Mouse (Mus musculus) midbrain, embryonic 14.5 days (tissue): ENCODE results near the gene Gm3435. TPM values are rescaled to one million over a fixed set of nuclear protein-coding genes. Genes with fewer than 3 reads are reported as not detected.
A peak's percentile ranks its signal among the peaks of the same experiment; 100 is the strongest.

Experiments
- ATAC-seq: fragments of 200-750 bp; cut with Nextera tagmentation; 2 replicates; pipeline ENCODE4 v1.8.0; 2017; ENCODE audit warnings: moderate number of reproducible peaks, moderate library complexity; ENCODE audit not compliant: low FRiP score, low TSS enrichment
- DNase-seq: peaks from one replicate; pipeline ENCODE4 v3.0.0-alpha.2; 2015
- H3K27ac ChIP-seq: fragments of 300-500 bp; sonication (generic); replicated peaks from 2 replicates; pipeline ENCODE4 v1.5.1; 2014; ENCODE audit warnings: mild to moderate bottlenecking, low read depth, low read length, moderate library complexity
- H3K27me3 ChIP-seq: fragments of 300-500 bp; sonication (generic); 2 replicates; pipeline ENCODE4 v1.6.1; 2014; ENCODE audit warnings: low read length, control low read depth, mixed read lengths; ENCODE audit not compliant: control insufficient read depth, insufficient read depth
- H3K36me3 ChIP-seq: fragments of 300-500 bp; sonication (generic); 2 replicates; pipeline ENCODE4 v1.6.1; 2014; ENCODE audit warnings: low read length, control low read depth; ENCODE audit not compliant: control insufficient read depth, insufficient read depth
- H3K4me1 ChIP-seq: fragments of 300-500 bp; sonication (generic); 2 replicates; pipeline ENCODE4 v1.6.1; 2014; ENCODE audit warnings: mild to moderate bottlenecking, antibody characterized with exemption, low read length, control low read depth; ENCODE audit not compliant: control insufficient read depth, insufficient read depth
- H3K4me2 ChIP-seq: fragments of 300-500 bp; sonication (generic); 2 replicates; pipeline ENCODE4 v1.6.1; 2014; ENCODE audit warnings: mild to moderate bottlenecking, low read length, moderate library complexity
- H3K4me3 ChIP-seq: fragments of 300-500 bp; sonication (generic); replicated peaks from 2 replicates; pipeline ENCODE4 v1.5.1; 2014; ENCODE audit warnings: low read depth, low read length
- H3K9ac ChIP-seq: fragments of 300-500 bp; sonication (generic); replicated peaks from 2 replicates; pipeline ENCODE4 v1.6.1; 2014; ENCODE audit warnings: mild to moderate bottlenecking, low read length, moderate library complexity
- H3K9me3 ChIP-seq: fragments of 300-500 bp; sonication (generic); 2 replicates; pipeline ENCODE4 v1.6.1; 2016; ENCODE audit warnings: low read length, control low read depth, mixed read lengths; ENCODE audit not compliant: control insufficient read depth
- WGBS: fragments of 180-500 bp; shearing (Covaris S2); extraction: QIAGEN DNeasy Blood & Tissue Kit; methylation state at CpG from one replicate; pipeline ENCODE4 v1.1.7; 2014; 5-methylcytosine and 5-hydroxymethylcytosine counted together
- polyA plus RNA-seq: library from polyadenylated mRNA; unstranded; fragments of >200 nt; fragmentation: Nextera tagmentation; extraction: Ambion mirVana; gene quantifications from 2 replicates; pipeline ENCODE4 v1.2.1, GENCODE M21; 2014

Gene Gm3435
- polyA plus RNA-seq, 1 experiment from 2014 or later: 8.1 TPM

DNA sequence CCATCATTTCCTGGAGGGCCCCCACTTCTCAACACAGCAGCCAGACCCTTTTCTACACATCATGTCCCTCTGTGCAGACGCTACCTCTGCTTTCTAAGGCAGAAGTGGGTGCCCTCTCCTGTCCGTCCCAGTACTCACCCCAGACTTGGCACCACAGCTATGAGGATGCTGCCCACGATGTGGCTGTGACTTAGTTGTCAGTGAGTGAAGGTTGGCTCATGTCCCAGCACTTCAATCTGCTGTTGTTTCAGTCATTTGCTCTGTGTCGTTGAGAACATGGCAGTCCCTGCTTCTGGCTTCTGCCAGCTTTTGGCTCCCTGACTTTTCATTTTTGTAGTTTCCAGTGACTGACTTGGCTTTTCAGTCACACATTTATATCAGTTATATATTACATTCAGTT lies 45.9 kb downstream of the Gm3435 start:
- DNase-seq: no peak
- no peak overlapping the region for H3K27ac ChIP-seq
- no peak overlapping the region for H3K4me2 ChIP-seq
- no peaks in the 10 kb centered on the region for H3K27me3 ChIP-seq
- H3K36me3 ChIP-seq: peaks cover 48% of the 10 kb centered on the region
- no peak overlapping the region for H3K4me3 ChIP-seq
- no peaks in the 10 kb centered on the region for H3K4me1 ChIP-seq
- no peak overlapping the region for H3K9ac ChIP-seq
- no peaks in the 10 kb centered on the region for H3K9me3 ChIP-seq
- ATAC-seq: no peak
- 92% methylated on average over 4 of the region's 4 CpGs for WGBS

DNA sequence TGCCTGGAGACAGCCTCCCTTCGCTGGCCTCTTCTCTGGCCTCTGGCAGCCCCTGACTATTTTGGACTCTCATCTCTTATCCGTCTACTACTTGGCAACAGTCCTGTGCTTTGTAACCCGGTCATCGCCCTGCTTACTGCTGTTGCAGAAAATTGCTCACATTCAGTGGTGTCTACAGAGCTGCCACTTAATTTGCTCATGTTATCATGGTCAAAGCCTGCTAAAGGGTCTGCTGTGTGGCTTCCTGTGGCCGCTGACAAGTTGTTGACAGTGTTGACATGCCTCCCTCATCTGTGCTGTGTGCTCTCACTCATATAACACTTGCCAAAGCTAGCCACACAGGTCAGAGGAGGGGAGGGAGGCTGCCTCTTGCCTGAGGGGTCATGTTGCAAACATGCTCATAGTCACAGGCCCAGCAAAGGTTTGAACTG lies 48.2 kb downstream of the Gm3435 start:
- Histone ChIP-seq H3K9me3 (no peaks in the 10 kb centered on the region), H3K9ac (no peak overlapping the region), H3K27ac (no peak overlapping the region), H3K27me3 (no peaks in the 10 kb centered on the region), H3K36me3 (peaks cover 70% of the 10 kb centered on the region), H3K4me1 (no peaks in the 10 kb centered on the region), H3K4me3 (no peak overlapping the region), H3K4me2 (no peak overlapping the region)
- DNase-seq (no peak), ATAC-seq (no peak)
- WGBS: 92% methylated on average over 5 of the region's 5 CpGs

- H3K4me1 ChIP-seq: no peaks in the 10 kb centered on the region
- H3K36me3 ChIP-seq: peaks cover 80% of the 10 kb centered on the region
- no peak for DNase-seq
- no peak overlapping the region for H3K9ac ChIP-seq
- WGBS: 96% methylated on average over 14 of the region's 14 CpGs
- ATAC-seq: no peak
- no peak overlapping the region for H3K27ac ChIP-seq
- H3K4me3 ChIP-seq: no peak overlapping the region
- no peaks in the 10 kb centered on the region for H3K27me3 ChIP-seq
- no peaks in the 10 kb centered on the region for H3K9me3 ChIP-seq
- no peak overlapping the region for H3K4me2 ChIP-seq
These were observed 49.7 kb downstream of the Gm3435 start for GRCm38 (mm10) chr17:15059646-15060045.

DNA sequence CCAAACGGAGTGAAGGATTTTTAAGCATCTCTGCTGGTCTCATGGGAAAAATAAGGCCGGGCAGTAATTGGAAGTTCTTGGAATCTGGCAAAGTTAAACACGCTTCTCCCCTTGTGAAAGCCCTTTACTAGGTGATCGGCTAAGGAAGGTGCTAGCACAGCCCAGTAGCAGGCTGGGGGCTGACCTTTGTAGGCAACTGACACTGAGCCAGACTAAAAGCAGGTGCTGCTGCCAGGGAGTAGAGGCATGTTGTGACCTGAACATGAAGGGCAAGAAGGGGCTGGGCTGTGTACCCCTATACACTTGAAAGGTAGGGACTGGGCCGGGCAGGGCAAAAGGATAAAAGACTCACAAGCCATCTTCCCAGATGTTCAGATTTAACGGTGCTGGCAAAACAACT lies 50.4 kb downstream of the Gm3435 start:
- DNase-seq (no peak), ATAC-seq (no peak)
- H3K9me3 ChIP-seq: no peaks in the 10 kb centered on the region

GRCm38 (mm10) chr17:15065391-15066024 lies 55.5 kb downstream of the Gm3435 start:
- DNase-seq (peak; percentile 91), ATAC-seq (peak; percentile 79)
- Histone ChIP-seq H3K9me3 (no peaks in the 10 kb centered on the region), H3K27me3 (no peaks in the 10 kb centered on the region), H3K27ac (peak overlapping the region; percentile 71), H3K4me3 (0 out of 2 replicates have a peak overlapping the region, but pooled peaks have one; percentile 7), H3K4me2 (peak overlapping the region; percentile 51), H3K36me3 (peaks cover 35% of the 10 kb centered on the region), H3K9ac (peak overlapping the region; percentile 24; the same call in 1 of the 2 replicates), H3K4me1 (peaks cover 6% of the 10 kb centered on the region)
- 41% methylated on average over 13 of the region's 13 CpGs for WGBS

More for the DNA sequence above, 50.4 kb downstream of the Gm3435 start:
- H3K4me3 ChIP-seq: no peak overlapping the region
- H3K27ac ChIP-seq: no peak overlapping the region
- H3K27me3 ChIP-seq: no peaks in the 10 kb centered on the region
- 94% methylated on average over 6 of the region's 6 CpGs for WGBS
- H3K4me1 ChIP-seq: no peaks in the 10 kb centered on the region
- no peak overlapping the region for H3K9ac ChIP-seq
- H3K4me2 ChIP-seq: no peak overlapping the region
- H3K36me3 ChIP-seq: peaks cover 80% of the 10 kb centered on the region

- peak overlapping the region; percentile 71 for H3K27ac ChIP-seq
- 43% methylated on average over 6 of the region's 6 CpGs for WGBS
- H3K27me3 ChIP-seq: no peaks in the 10 kb centered on the region
- peak overlapping the region; percentile 51 for H3K4me2 ChIP-seq
- H3K36me3 ChIP-seq: peaks cover 30% of the 10 kb centered on the region
- peak overlapping the region; percentile 24; the same call in 1 of the 2 replicates for H3K9ac ChIP-seq
- ATAC-seq (peak; percentile 90), DNase-seq (peak; percentile 77)
- H3K9me3 ChIP-seq: no peaks in the 10 kb centered on the region
- H3K4me3 ChIP-seq: 0 out of 2 replicates have a peak overlapping the region, but pooled peaks have one; percentile 7
- H3K4me1 ChIP-seq: peaks cover 6% of the 10 kb centered on the region
These were observed 56.1 kb downstream of the Gm3435 start for GRCm38 (mm10) chr17:15066066-15066465.

DNA sequence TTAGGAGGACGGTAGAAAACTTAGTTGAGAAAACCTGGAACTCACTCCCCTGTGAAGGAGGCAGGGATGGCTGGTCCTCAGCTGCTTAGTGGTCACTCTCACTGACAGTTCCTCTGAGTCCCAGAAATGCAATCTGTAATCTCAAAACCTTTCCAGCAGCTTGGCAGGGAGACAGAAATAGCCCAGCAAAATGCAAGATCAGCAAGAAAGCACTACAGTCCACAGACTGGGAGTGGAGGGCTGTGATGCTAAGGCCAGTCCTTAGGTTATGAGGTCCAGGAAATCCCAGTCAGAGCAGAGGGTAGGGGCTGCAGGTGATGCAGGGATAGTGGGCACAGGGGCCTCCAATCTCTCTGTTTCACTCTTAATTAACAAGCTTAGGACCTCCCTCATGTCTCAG lies 56.9 kb downstream of the Gm3435 start:
- WGBS: 57% methylated on average over 1 of the region's 1 CpGs
- no peak for DNase-seq
- Histone ChIP-seq H3K4me1 (peaks cover 6% of the 10 kb centered on the region), H3K4me3 (no peak overlapping the region), H3K9me3 (no peaks in the 10 kb centered on the region), H3K36me3 (peaks cover 22% of the 10 kb centered on the region), H3K9ac (no peak overlapping the region), H3K27me3 (no peaks in the 10 kb centered on the region), H3K27ac (no peak overlapping the region), H3K4me2 (no peak overlapping the region)
- ATAC-seq: no peak

DNA sequence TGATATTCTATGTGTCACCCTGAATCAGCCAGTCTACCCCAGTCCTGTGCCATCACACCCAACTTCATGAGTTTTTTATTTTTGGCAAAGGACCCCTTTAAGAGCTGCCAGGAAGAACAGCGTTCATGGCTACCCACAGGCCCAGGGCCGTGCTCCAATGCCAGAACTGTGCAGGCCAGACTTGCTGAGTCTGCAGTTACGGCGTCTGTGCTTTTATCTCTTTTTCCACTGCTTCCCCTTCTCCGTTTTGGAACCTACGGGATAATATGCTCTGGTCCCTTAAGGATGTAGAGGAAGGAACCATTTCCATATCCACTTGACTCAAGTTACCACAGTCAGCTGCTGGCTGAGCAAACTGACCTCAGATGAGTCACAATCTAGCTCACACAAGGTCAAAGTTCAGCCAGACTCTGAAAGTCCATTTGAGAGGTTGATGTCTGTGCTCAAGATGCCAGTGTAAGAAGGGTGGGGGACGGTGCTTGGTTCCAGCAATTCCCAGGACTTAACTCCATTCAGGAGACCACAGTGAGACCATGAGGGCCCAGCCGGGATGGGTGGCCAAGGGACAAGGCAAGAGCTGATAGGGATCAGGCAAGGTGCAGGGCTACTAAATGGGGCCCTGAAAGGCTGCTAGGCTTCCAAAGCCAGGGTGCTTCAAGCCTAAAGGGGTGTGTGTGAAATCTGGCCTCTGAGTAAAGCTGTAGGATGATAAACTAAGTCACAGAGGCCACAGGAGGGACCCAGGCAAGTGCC lies 58.2 kb downstream of the Gm3435 start:
- ATAC-seq (no peak), DNase-seq (no peak)
- Histone ChIP-seq H3K27me3 (no peaks in the 10 kb centered on the region), H3K9ac (no peak overlapping the region), H3K4me2 (no peak overlapping the region), H3K4me3 (no peak overlapping the region), H3K9me3 (no peaks in the 10 kb centered on the region), H3K36me3 (peaks cover 10% of the 10 kb centered on the region; the same call in 1 of the 2 replicates), H3K27ac (no peak overlapping the region), H3K4me1 (peaks cover 6% of the 10 kb centered on the region)
- WGBS: 80% methylated on average over 8 of the region's 8 CpGs
